In the genomic region with DNA sequence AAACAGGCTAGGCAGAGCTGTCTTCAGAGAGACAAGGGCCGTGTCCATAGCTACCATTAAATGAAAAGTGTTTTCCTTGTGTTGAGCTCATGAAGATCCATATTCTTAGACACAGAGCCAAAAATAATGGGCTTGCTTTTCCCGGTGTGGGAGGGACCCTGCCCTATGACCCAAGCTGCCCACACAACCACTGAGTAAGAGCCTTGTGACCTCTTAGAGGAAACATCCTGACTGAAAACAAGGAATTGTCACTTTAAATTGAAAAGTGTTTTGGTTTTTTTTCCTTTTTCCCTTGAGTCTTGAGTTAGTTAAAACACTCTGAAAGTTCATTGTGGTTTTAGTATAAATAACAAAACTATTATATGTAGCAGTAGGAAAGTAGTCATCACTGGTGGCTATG, we compare ENCODE assay signal across 19 mouse cellular contexts.
A peak's percentile ranks its signal among the peaks of the same experiment; 100 is the strongest.
DNase-seq lines count a peak whose midpoint lies in the region.
"Had no signal": no experiment of that assay in that cellular context is flagged by ENCODE, and none has a peak within 500 bp of the region (broad histone marks: within the 10 kb centered on the region; RNA-seq: fewer than 3 reads in every experiment).

No protein-coding gene starts in this region.

- intact Hi-C loops in heart, postnatal 25 days (cut with DNase I) = no loop called here

- DNase-seq in 3T3-L1 (ENCODE audit: low read depth, low spot score) (peak; percentile 77), adipocyte (ENCODE audit: low spot score) (peak; percentile 25)
- DNase-seq in right cerebral cortex, postnatal 10 days (ENCODE audit: low spot score in 2 of 2) = no peak
- DNase-seq in heart, postnatal 25 days (ENCODE audit: low spot score) = no peak
- no peak for DNase-seq in adrenal gland, postnatal 36 days
- DNase-seq: adrenal gland, adult 2 months; adrenal gland, postnatal 10 days; adrenal gland, postnatal 25 days; cerebellum, adult 11-12 months; cerebellum, adult 2 months; cerebellum, adult 9-10 months; cerebellum, postnatal 10 days; cerebellum, postnatal 25 days had no signal

- WGBS in macrophage (ENCODE audit: missing documents) = 72% methylated on average over 2 of the region's 2 CpGs

- H3K27ac ChIP-seq in macrophage = peak overlapping the region; percentile 24
- H3K27ac ChIP-seq: embryonic facial prominence, embryonic 10.5 days; embryonic facial prominence, embryonic 12.5 days; forebrain, embryonic 10.5 days; forebrain, embryonic 12.5 days had no signal

- no peaks in the 10 kb centered on the region for H3K36me3 ChIP-seq in macrophage (ENCODE audit: inconsistent target)
- H3K36me3 ChIP-seq: embryonic facial prominence, embryonic 10.5 days; embryonic facial prominence, embryonic 12.5 days; forebrain, embryonic 10.5 days; forebrain, embryonic 12.5 days had no signal

- H3K79me2 ChIP-seq in macrophage (ENCODE audit: inconsistent target) = no peaks in the 10 kb centered on the region

- no peak overlapping the region for H3K4me3 ChIP-seq in macrophage (ENCODE audit: inconsistent target)
- H3K4me3 ChIP-seq: embryonic facial prominence, embryonic 10.5 days; embryonic facial prominence, embryonic 12.5 days; erythroblast, embryonic 14.5 days; forebrain, embryonic 10.5 days; forebrain, embryonic 12.5 days had no signal

Comparison
In these comparisons a context has a peak if more than half of its experiments do, and no peak if none do; other contexts are left out.
1. DNase-seq: peak in 3T3-L1 (single experiment) and adipocyte (single experiment); none in right cerebral cortex, postnatal 10 days (0 of 2), heart, postnatal 25 days (single experiment) and adrenal gland, postnatal 36 days (0 of 2).